ENCODE assay signal across 27 mouse cellular contexts in genomic region chr10:80904004-80904693, GRCm38 (mm10). TPM values are rescaled to one million over a fixed set of nuclear protein-coding genes. Genes with fewer than 3 reads are reported as not detected.
DNase-seq lines count a peak whose midpoint lies in the region; ATAC-seq and TF ChIP-seq lines count a peak whose summit lies in the region.
"Had no signal": no experiment of that assay in that cellular context is flagged by ENCODE, and none has a peak within 500 bp of the region (broad histone marks: within the 10 kb centered on the region; RNA-seq: fewer than 3 reads in every experiment).

No protein-coding gene starts in this region.

- H3K9me3 ChIP-seq in embryonic facial prominence, embryonic 14.5 days (ENCODE audit: control insufficient read depth, low read length): no peaks in the 10 kb centered on the region
- H3K9me3 ChIP-seq in embryonic facial prominence, embryonic 10.5 days: no peaks in the 10 kb centered on the region
- H3K9me3 ChIP-seq in limb, embryonic 13.5 days: no peaks in the 10 kb centered on the region
- H3K9me3 ChIP-seq in limb, embryonic 10.5 days (replicated peaks): no peaks in the 10 kb centered on the region
- no peaks in the 10 kb centered on the region for H3K9me3 ChIP-seq in E14TG2a.4 (ENCODE audit: low read length)
- H3K9me3 ChIP-seq: embryonic facial prominence, embryonic 15.5 days; limb, embryonic 12.5 days; liver, embryonic 12.5 days; midbrain, embryonic 10.5 days; neural tube, embryonic 13.5 days had no signal

- H3K27ac ChIP-seq in embryonic facial prominence, embryonic 14.5 days (replicated peaks; ENCODE audit: low read depth, low read length): no peak overlapping the region
- H3K27ac ChIP-seq in embryonic facial prominence, embryonic 10.5 days (replicated peaks): no peak overlapping the region
- H3K27ac ChIP-seq in limb, embryonic 13.5 days: no peak overlapping the region
- H3K27ac ChIP-seq in limb, embryonic 10.5 days: no peak overlapping the region
- H3K27ac ChIP-seq: embryonic facial prominence, embryonic 15.5 days; hindbrain, postnatal 0 days; limb, embryonic 12.5 days; liver, embryonic 12.5 days; midbrain, embryonic 10.5 days; neural tube, embryonic 13.5 days had no signal

- ATAC-seq in embryonic facial prominence, embryonic 14.5 days (ENCODE audit: low read depth): no peak
- ATAC-seq in limb, embryonic 13.5 days (ENCODE audit: low FRiP score, low read depth): no peak
- ATAC-seq: forebrain, embryonic 16.5 days; hindbrain, postnatal 0 days; intestine, embryonic 16.5 days; liver, embryonic 12.5 days; midbrain, embryonic 16.5 days had no signal

- no peak for DNase-seq in embryonic facial prominence, embryonic 14.5 days (ENCODE audit: low spot score)
- no peak for DNase-seq in embryonic facial prominence, embryonic 10.5 days (ENCODE audit: low spot score)
- DNase-seq in limb, embryonic 10.5 days (ENCODE audit: low spot score): no peak
- peak; percentile 85 for DNase-seq in MN1 (ENCODE audit: low spot score)
- DNase-seq in frontal cortex, postnatal 14 days (ENCODE audit: low spot score in 2 of 2): no peak
- DNase-seq: cerebellum, adult 18-20 months; embryo, embryonic 11 days; gastrocnemius, postnatal 36 days; kidney, postnatal 36 days; layer of hippocampus, postnatal 36 days; right cerebral cortex, adult 18-20 months; right cerebral cortex, postnatal 4 days; thymus, adult 2 months; thymus, postnatal 4 days had no signal

- H3K27me3 ChIP-seq in embryonic facial prominence, embryonic 14.5 days (replicated peaks; ENCODE audit: control insufficient read depth, insufficient read depth, low read length): no peaks in the 10 kb centered on the region
- no peaks in the 10 kb centered on the region for H3K27me3 ChIP-seq in embryonic facial prominence, embryonic 10.5 days (replicated peaks; ENCODE audit: low read depth, poor library complexity, severe bottlenecking)
- H3K27me3 ChIP-seq in limb, embryonic 13.5 days: no peaks in the 10 kb centered on the region
- no peaks in the 10 kb centered on the region for H3K27me3 ChIP-seq in limb, embryonic 10.5 days (ENCODE audit: low read depth, poor library complexity, severe bottlenecking)
- H3K27me3 ChIP-seq in E14TG2a.4 (ENCODE audit: insufficient read depth, low read length): no peaks in the 10 kb centered on the region
- H3K27me3 ChIP-seq: embryonic facial prominence, embryonic 15.5 days; limb, embryonic 12.5 days; liver, embryonic 12.5 days; neural tube, embryonic 13.5 days had no signal

- H3K9ac ChIP-seq in embryonic facial prominence, embryonic 14.5 days (ENCODE audit: low read depth, low read length): peak overlapping the region; percentile 25; the same call in 1 of the 2 replicates
- peak overlapping the region; percentile 13; the same call in 1 of the 2 replicates for H3K9ac ChIP-seq in limb, embryonic 13.5 days
- H3K9ac ChIP-seq: embryonic facial prominence, embryonic 15.5 days; limb, embryonic 12.5 days; liver, embryonic 12.5 days; neural tube, embryonic 13.5 days had no signal

- H3K4me3 ChIP-seq in embryonic facial prominence, embryonic 14.5 days (ENCODE audit: low read depth, low read length): no peak overlapping the region
- no peak overlapping the region for H3K4me3 ChIP-seq in embryonic facial prominence, embryonic 10.5 days
- no peak overlapping the region for H3K4me3 ChIP-seq in limb, embryonic 13.5 days
- H3K4me3 ChIP-seq in limb, embryonic 10.5 days: no peak overlapping the region
- H3K4me3 ChIP-seq in E14TG2a.4 (replicated peaks; ENCODE audit: low read length): peak overlapping the region; percentile 54
- H3K4me3 ChIP-seq: embryonic facial prominence, embryonic 15.5 days; limb, embryonic 12.5 days; liver, embryonic 12.5 days; myocyte; neural tube, embryonic 13.5 days had no signal

- TF ChIP-seq CTCF in E14TG2a.4 (conservative IDR thresholded peaks at IDR 0.05; ENCODE audit: low read length): no peak

- H3K4me2 ChIP-seq in embryonic facial prominence, embryonic 14.5 days (ENCODE audit: low read depth, low read length): no peak overlapping the region
- H3K4me2 ChIP-seq in limb, embryonic 13.5 days (replicated peaks): no peak overlapping the region
- H3K4me2 ChIP-seq: embryonic facial prominence, embryonic 15.5 days; limb, embryonic 12.5 days; liver, embryonic 12.5 days; neural tube, embryonic 13.5 days had no signal

- H3K36me3 ChIP-seq in embryonic facial prominence, embryonic 14.5 days (ENCODE audit: control insufficient read depth, insufficient read depth, low read length): peaks cover 70% of the 10 kb centered on the region
- peaks cover 87% of the 10 kb centered on the region for H3K36me3 ChIP-seq in embryonic facial prominence, embryonic 10.5 days (replicated peaks)
- peaks cover 78% of the 10 kb centered on the region for H3K36me3 ChIP-seq in limb, embryonic 13.5 days
- H3K36me3 ChIP-seq in limb, embryonic 10.5 days: peaks cover 84% of the 10 kb centered on the region
- H3K36me3 ChIP-seq in E14TG2a.4 (ENCODE audit: insufficient read depth, low read length): peaks cover 86% of the 10 kb centered on the region

- peaks cover 8% of the 10 kb centered on the region for H3K4me1 ChIP-seq in embryonic facial prominence, embryonic 14.5 days (ENCODE audit: control insufficient read depth, insufficient read depth, low read length)
- H3K4me1 ChIP-seq in embryonic facial prominence, embryonic 10.5 days: peaks cover 14% of the 10 kb centered on the region
- peaks cover 13% of the 10 kb centered on the region for H3K4me1 ChIP-seq in limb, embryonic 13.5 days
- peaks cover 13% of the 10 kb centered on the region for H3K4me1 ChIP-seq in limb, embryonic 10.5 days
- peaks cover 76% of the 10 kb centered on the region for H3K4me1 ChIP-seq in E14TG2a.4 (replicated peaks; ENCODE audit: low read depth, low read length)

- 91% methylated on average over 28 of the region's 28 CpGs for WGBS in embryonic facial prominence, embryonic 14.5 days
- 88% methylated on average over 28 of the region's 28 CpGs for WGBS in embryonic facial prominence, embryonic 10.5 days
- WGBS in limb, embryonic 13.5 days: 86% methylated on average over 28 of the region's 28 CpGs
- 91% methylated on average over 28 of the region's 28 CpGs for WGBS in limb, embryonic 10.5 days

RNA-seq across cellular contexts. Expression of gene Timm13, which starts 3.4 kb away (rescaled TPM):
- 325 and 348 TPM in 2 replicates for polyA plus RNA-seq in embryonic facial prominence, embryonic 14.5 days (2014; fragmentation: Nextera tagmentation; extraction: Ambion mirVana)
- polyA plus RNA-seq in embryonic facial prominence, embryonic 10.5 days (2016; fragmentation: Nextera tagmentation; extraction: Ambion mirVana): 349 and 359 TPM in 2 replicates
- 306 and 335 TPM in 2 replicates for polyA plus RNA-seq in limb, embryonic 13.5 days (2015; fragmentation: Nextera tagmentation; extraction: Ambion mirVana)
- polyA plus RNA-seq in limb, embryonic 10.5 days (2016; fragmentation: Nextera tagmentation; extraction: Ambion mirVana): 342 and 401 TPM in 2 replicates

RNA-seq across cellular contexts. Expression of gene Lmnb2, which starts 13.9 kb away (rescaled TPM):
- 21.6 and 22.9 TPM in 2 replicates for polyA plus RNA-seq in embryonic facial prominence, embryonic 14.5 days (2014; fragmentation: Nextera tagmentation; extraction: Ambion mirVana)
- polyA plus RNA-seq in embryonic facial prominence, embryonic 10.5 days (2016; fragmentation: Nextera tagmentation; extraction: Ambion mirVana): 82.7 and 83.1 TPM in 2 replicates
- 54.6 and 63.2 TPM in 2 replicates for polyA plus RNA-seq in limb, embryonic 13.5 days (2015; fragmentation: Nextera tagmentation; extraction: Ambion mirVana)
- 85.0 and 85.4 TPM in 2 replicates for polyA plus RNA-seq in limb, embryonic 10.5 days (2016; fragmentation: Nextera tagmentation; extraction: Ambion mirVana)

RNA-seq across cellular contexts. Expression of gene Gadd45b, which starts 25.7 kb away (rescaled TPM):
- 35.5 and 39.9 TPM in 2 replicates for polyA plus RNA-seq in embryonic facial prominence, embryonic 14.5 days (2014; fragmentation: Nextera tagmentation; extraction: Ambion mirVana)
- 6.5 and 6.8 TPM in 2 replicates for polyA plus RNA-seq in embryonic facial prominence, embryonic 10.5 days (2016; fragmentation: Nextera tagmentation; extraction: Ambion mirVana)
- polyA plus RNA-seq in limb, embryonic 13.5 days (2015; fragmentation: Nextera tagmentation; extraction: Ambion mirVana): 32.3 and 32.7 TPM in 2 replicates
- 4.5 and 9.8 TPM in 2 replicates for polyA plus RNA-seq in limb, embryonic 10.5 days (2016; fragmentation: Nextera tagmentation; extraction: Ambion mirVana)

RNA-seq across cellular contexts. Expression of gene Tmprss9, which starts 32.5 kb away (rescaled TPM):
- polyA plus RNA-seq in embryonic facial prominence, embryonic 14.5 days (2014; fragmentation: Nextera tagmentation; extraction: Ambion mirVana): 0.06 and 0.08 TPM in 2 replicates
- polyA plus RNA-seq in embryonic facial prominence, embryonic 10.5 days (2016; fragmentation: Nextera tagmentation; extraction: Ambion mirVana): 0.06 and 0.10 TPM in 2 replicates
- 0.06 and 0.08 TPM in 2 replicates for polyA plus RNA-seq in limb, embryonic 13.5 days (2015; fragmentation: Nextera tagmentation; extraction: Ambion mirVana)
- 0.04 TPM in 2 replicates for polyA plus RNA-seq in limb, embryonic 10.5 days (2016; fragmentation: Nextera tagmentation; extraction: Ambion mirVana)
- polyA plus RNA-seq: heart, postnatal 0 days had no signal

RNA-seq across cellular contexts. Expression of gene Sppl2b, which starts 49.1 kb away (rescaled TPM):
- 37.6 and 40.8 TPM in 2 replicates for polyA plus RNA-seq in embryonic facial prominence, embryonic 14.5 days (2014; fragmentation: Nextera tagmentation; extraction: Ambion mirVana)
- polyA plus RNA-seq in embryonic facial prominence, embryonic 10.5 days (2016; fragmentation: Nextera tagmentation; extraction: Ambion mirVana): 45.2 and 45.3 TPM in 2 replicates
- 49.0 and 54.1 TPM in 2 replicates for polyA plus RNA-seq in limb, embryonic 13.5 days (2015; fragmentation: Nextera tagmentation; extraction: Ambion mirVana)
- 44.9 and 48.5 TPM in 2 replicates for polyA plus RNA-seq in limb, embryonic 10.5 days (2016; fragmentation: Nextera tagmentation; extraction: Ambion mirVana)
